Mouse (Mus musculus) layer of hippocampus, adult 18-20 months (tissue): ENCODE results near the gene Hipk2. TPM values are rescaled to one million over a fixed set of nuclear protein-coding genes. Genes with fewer than 3 reads are reported as not detected.
A peak's percentile ranks its signal among the peaks of the same experiment; 100 is the strongest.

Experiments
- DNase-seq, 2 experiments: peaks; one replicate each; pipeline ENCODE4 v3.0.0; 2022; ENCODE audit warnings: low spot score in 2 of 2
- total RNA-seq, 2 experiments: library from RNA; stranded (reverse); gene quantifications; 2 replicates each; pipeline ENCODE4 v1.2.3; 2021

The Hipk2 gene
- total RNA-seq, 2 experiments from 2014 or later: 63.8 to 66.2 TPM

- no peak for DNase-seq
Measured at GRCm38 (mm10) chr6:38757597-38757996, 118.4 kb downstream of the Hipk2 start.

- DNase-seq: no peak
Measured at GRCm38 (mm10) chr6:38756968-38757367, 119.0 kb downstream of the Hipk2 start.

DNA sequence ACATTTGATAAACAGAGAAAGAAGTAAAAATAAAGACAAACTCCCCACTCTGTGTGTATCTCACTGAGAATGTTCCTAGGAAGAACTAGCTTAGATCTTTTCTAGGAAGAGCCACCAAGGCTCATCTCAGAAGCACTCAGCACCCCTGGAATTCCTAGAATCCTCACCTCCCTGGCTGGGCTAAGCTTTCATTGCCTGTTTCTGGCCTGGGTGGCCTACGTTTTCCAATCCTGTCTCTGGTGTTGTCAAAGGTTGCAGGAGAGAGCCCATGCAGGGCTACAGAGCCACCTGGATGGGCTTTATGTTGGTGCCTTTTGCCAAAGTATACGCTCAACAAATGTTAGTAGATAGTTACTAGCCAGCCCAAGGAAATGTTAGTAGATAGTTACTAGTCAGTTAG lies 120.0 kb downstream of the Hipk2 start:
- no peak for DNase-seq

DNA sequence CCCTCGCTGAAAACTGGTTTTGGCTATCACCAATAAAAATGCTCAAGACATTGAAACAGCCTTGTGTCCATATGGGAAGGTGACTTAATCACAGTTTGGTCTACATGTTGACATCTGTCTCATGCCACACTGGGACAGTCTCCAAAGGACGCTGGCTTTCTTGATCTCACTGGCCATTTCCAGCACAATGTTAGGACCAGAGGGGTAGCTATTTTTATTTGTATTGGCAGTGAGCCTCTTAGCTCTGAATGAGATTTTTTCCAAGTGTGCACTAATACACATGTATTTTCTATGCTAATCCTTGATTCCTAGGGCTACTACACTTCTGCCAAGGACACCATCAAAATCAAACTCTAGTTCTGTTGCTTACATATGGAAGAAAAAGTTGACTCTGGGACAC lies 120.8 kb downstream of the Hipk2 start:
- no peak for DNase-seq

DNA sequence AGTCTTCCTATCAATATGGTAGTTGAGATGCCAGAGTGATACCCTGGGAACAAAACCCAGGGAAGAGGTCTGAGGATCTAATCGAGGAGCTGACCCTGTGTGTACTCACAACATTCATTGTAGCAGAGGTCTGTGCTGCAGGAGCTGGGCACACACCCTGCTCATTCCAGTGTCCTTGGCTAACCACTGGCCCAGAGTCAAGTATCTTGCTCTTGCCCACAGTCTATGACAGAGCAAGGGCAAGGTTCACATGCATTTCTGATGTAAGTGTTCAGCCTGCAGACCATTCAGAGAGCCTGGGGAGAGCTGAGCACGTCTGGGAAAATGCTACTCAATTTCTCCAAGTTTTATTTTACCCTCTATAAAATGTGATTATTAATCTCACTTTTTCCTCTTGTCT lies 122.2 kb downstream of the Hipk2 start:
- no peak for DNase-seq

GRCm38 (mm10) chr6:38753025-38753424 lies 122.9 kb downstream of the Hipk2 start:
- DNase-seq: no peak

- DNase-seq: no peak
Measured at GRCm38 (mm10) chr6:38752495-38752894, 123.5 kb downstream of the Hipk2 start.

DNA sequence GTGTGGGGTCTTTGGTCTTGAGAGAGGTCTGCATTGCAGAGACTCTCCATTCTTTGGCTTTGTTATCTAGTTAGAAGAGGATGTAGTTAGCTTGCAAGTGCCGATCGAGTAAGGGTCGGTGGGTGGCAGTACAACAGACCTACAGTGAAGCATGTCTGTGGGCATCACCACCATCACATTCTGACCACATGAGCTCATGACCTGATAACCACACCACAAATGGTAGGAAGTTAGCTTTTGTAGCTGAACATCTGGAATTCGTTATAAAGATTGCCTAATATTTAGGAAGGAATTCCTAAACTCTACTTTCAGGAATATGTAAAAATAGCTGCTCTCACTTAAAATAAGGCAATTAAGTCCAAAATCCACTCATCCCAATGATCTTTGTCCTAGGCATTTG lies 127.9 kb downstream of the Hipk2 start:
- DNase-seq: no peak

DNA sequence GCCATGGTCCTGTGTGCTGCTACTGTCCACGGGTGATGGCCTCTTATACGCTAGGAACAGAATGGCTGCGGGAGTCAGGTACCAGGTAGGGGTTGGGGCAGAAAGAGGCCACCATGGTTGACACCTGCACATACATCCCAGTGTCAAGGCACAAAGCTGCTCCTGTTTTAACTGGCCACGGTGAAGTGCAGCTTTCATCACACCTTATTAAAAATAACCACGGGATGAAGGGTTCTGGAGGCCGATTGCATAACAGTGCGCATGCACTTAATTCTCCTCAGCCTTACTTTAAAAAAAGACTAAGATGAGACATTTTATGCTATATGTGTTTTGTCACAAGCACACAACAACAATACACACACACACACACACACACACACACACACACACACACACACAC lies 132.6 kb downstream of the Hipk2 start:
- no peak for DNase-seq

DNA sequence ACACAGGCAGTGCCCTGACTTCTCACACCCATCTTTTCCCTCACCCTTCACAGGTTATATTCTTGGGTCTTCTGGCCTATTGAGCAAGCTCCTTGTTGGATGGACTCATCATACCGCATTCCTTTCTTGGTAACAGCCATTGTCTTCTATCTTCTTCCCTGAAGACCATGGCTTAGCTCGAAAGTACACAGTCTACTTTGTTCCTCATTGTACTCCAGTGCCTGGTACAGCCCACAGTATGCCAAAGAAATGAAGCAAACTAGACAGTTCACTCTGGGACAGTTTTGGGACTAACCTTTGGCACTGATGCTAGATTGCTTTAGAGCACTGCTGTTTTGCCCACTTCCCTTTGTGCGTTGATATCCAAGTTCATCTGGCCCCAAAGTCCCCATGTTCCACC lies 133.5 kb downstream of the Hipk2 start:
- no peak for DNase-seq

- DNase-seq: no peak
Measured at GRCm38 (mm10) chr6:38741024-38741423, 134.9 kb downstream of the Hipk2 start.

DNA sequence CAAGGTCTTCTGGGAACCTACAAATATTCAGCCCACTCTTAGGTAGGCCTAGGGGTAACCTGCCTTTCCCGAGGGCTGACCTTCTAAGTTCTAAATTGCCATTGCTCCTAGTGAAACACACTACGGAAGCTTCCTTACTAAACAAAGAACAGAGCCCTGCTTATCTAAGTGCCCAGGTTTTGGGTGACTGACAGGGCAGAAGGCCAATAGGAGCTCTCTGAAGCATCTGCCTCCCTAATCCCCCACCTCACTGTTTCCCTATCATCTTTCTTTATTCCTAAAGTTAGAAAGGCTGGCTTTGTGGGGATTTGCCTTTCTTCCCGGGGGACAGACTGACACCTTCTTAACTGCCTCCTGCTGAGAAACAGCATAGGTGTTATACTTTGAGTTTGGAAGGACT lies 136.7 kb downstream of the Hipk2 start:
- no peak for DNase-seq

DNA sequence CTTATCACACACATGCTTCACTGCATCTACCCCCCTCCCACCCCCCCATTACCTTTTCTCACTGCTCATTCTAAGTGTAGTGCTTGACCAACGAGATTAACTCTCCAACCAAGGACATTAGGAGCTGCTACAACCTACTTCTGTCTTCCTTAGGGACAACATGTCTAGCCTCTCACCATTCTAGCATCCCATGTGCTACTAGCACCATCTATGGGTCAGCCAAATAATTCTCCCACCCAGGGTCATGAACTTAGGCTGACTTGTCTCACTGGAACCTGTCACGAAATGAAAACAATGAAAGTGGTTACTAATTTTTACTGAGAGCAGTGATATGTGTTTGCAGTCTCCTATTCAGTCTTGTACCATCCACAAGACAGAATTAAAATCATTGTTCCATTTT lies 138.2 kb downstream of the Hipk2 start:
- no peak for DNase-seq

- peak; percentile 60 to 88 for DNase-seq
Measured at GRCm38 (mm10) chr6:38736240-38736639, 139.7 kb downstream of the Hipk2 start.

- DNase-seq: peak in 1 of 2 experiments; percentile 31
Measured at GRCm38 (mm10) chr6:38732681-38733080, 143.3 kb downstream of the Hipk2 start.

GRCm38 (mm10) chr6:38730169-38731146 lies 145.5 kb downstream of the Hipk2 start:
- DNase-seq: peak; percentile 28 to 66

DNA sequence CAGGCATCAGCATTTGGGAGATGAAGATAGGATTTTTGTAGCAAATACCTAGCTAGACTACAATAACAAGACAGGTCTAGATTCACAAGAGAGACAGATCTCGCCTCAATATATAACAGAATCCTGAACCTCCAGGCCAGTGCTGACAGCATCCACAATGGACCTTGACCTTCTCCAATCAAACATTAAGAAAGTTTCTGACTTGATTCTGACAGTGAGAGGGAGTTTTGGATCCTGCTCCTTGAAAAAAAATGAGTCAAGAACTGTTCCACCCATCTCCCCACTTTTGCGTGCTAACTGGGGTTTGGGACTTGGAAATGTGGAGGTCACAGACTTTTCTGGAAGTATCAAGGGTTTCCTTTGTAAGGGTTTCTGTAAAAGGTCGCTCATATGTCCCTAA lies 150.4 kb downstream of the Hipk2 start:
- DNase-seq: no peak

DNA sequence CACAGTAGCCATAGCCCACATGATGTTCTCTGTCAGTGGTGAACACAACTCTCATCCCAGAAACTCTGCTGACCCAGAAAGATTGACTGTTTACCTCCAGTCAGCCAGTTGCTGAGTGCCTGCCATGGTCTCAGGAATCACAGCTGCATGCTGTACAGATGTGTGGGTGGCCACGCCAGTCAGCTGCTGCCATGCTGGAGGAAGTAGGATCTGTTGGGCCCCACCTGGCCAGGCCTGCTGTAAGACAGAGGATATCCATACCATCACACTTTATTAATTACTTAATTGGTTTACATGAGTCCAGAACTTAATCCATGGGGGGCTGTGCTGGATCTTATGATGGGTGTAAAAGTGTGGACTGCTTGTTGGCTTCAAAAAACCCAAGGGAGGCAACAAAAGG lies 154.6 kb downstream of the Hipk2 start:
- DNase-seq: no peak

- no peak for DNase-seq
Measured at GRCm38 (mm10) chr6:38719229-38719628, 156.7 kb downstream of the Hipk2 start.

- no peak for DNase-seq
Measured at GRCm38 (mm10) chr6:38718625-38719024, 157.3 kb downstream of the Hipk2 start.

- no peak for DNase-seq
Measured at GRCm38 (mm10) chr6:38715881-38716280, 160.1 kb downstream of the Hipk2 start.

- no peak for DNase-seq
Measured at GRCm38 (mm10) chr6:38713957-38714898, 161.7 kb downstream of the Hipk2 start.
